Comparison of ENCODE assay signal across 8 mouse cellular contexts in genomic region chr1:134406414-134406771, GRCm38 (mm10). TPM values are rescaled to one million over a fixed set of nuclear protein-coding genes. Genes with fewer than 3 reads are reported as not detected.
DNase-seq lines count a peak whose midpoint lies in the region; ATAC-seq and TF ChIP-seq lines count a peak whose summit lies in the region.

No protein-coding gene starts in this region.

- H3K4me1 ChIP-seq in hindbrain, postnatal 0 days (ENCODE audit: insufficient read depth, low read length), result no peaks in the 10 kb centered on the region

- H3K4me2 ChIP-seq in hindbrain, postnatal 0 days (ENCODE audit: low read depth, low read length), result peak overlapping the region; percentile 99

- peak overlapping the region; percentile 89 for H3K4me3 ChIP-seq in layer of hippocampus, adult 2 months
- peak overlapping the region; percentile 73 for H3K4me3 ChIP-seq in hindbrain, postnatal 0 days (ENCODE audit: low read length)

- no peak; the same call in 1 of the 2 replicates for ATAC-seq in hindbrain, postnatal 0 days
- peak; percentile 7; the same call in 1 of the 2 replicates for ATAC-seq in monocyte, adult 5-6 weeks (replicated peaks; ENCODE audit: insufficient number of reproducible peaks, low FRiP score, low TSS enrichment, poor library complexity, severe bottlenecking)

- no peaks in the 10 kb centered on the region for H3K27me3 ChIP-seq in hindbrain, postnatal 0 days (ENCODE audit: insufficient read depth, low read length)

- H3K9ac ChIP-seq in hindbrain, postnatal 0 days (replicated peaks; ENCODE audit: low read length), result peak overlapping the region; percentile 64

- no peak for TF ChIP-seq POLR2A in brain, embryonic 14.5 days (IDR thresholded peaks at IDR 0.05; ENCODE audit: borderline replicate concordance, extremely low read depth, insufficient read depth, insufficient read length, poor library complexity, severe bottlenecking)

- H3K27ac ChIP-seq in layer of hippocampus, adult 2 months, result peak overlapping the region; percentile 65; the same call in 1 of the 2 replicates
- H3K27ac ChIP-seq in hindbrain, postnatal 0 days, result no peak overlapping the region

- 33% methylated on average over 8 of the region's 8 CpGs for WGBS in hindbrain, postnatal 0 days

- no peak for TF ChIP-seq CTCF in layer of hippocampus, adult 2 months (conservative IDR thresholded peaks at IDR 0.05)
- TF ChIP-seq CTCF in brain, embryonic 14.5 days (IDR thresholded peaks at IDR 0.05; ENCODE audit: borderline replicate concordance, extremely low read depth, insufficient read depth, insufficient read length), result no peak
- TF ChIP-seq CTCF in hindbrain, postnatal 0 days (IDR thresholded peaks at IDR 0.05; ENCODE audit: low read depth), result no peak

- no peaks in the 10 kb centered on the region for H3K36me3 ChIP-seq in hindbrain, postnatal 0 days (ENCODE audit: insufficient read depth, low read length)

- H3K9me3 ChIP-seq in hindbrain, postnatal 0 days (ENCODE audit: low read length), result no peaks in the 10 kb centered on the region

- DNase-seq in layer of hippocampus, adult 2 months (ENCODE audit: low spot score in 2 of 2), result no peak
- no peak for DNase-seq in layer of hippocampus, adult 9-10 months (ENCODE audit: low spot score)
- peak; percentile 1 for DNase-seq in brain, embryonic 14.5 days (ENCODE audit: low read depth)
- no peak for DNase-seq in hindbrain, postnatal 0 days (ENCODE audit: low spot score)
- DNase-seq in gastrocnemius, adult 18-20 months (ENCODE audit: low spot score), result no peak
- DNase-seq in urinary bladder, postnatal 14 days (ENCODE audit: low spot score), result no peak
- DNase-seq in spleen, postnatal 10 days (ENCODE audit: low spot score in 2 of 2), result no peak

RNA-seq across cellular contexts. Expression of gene Cyb5r1, which starts 1.0 kb away (rescaled TPM):
- total RNA-seq in layer of hippocampus, adult 2 months (2021), result 10 to 100 TPM; 27.4 to 39.9 TPM
- polyA plus RNA-seq in brain, embryonic 14.5 days (2012; rRNA removed), result 11.7 and 13.6 TPM in 2 replicates
- total RNA-seq in hindbrain, postnatal 0 days (2014; rRNA removed), result 5.6 and 10.8 TPM in 2 replicates
- 11.2 and 11.3 TPM in 2 replicates for polyA plus RNA-seq in hindbrain, postnatal 0 days (2015; fragmentation: Nextera tagmentation; extraction: Ambion mirVana)
- 56.4 to 76.4 TPM (median 62.0 TPM) in 3 replicates for total RNA-seq in monocyte, adult 5-6 weeks (2017)
- total RNA-seq in gastrocnemius, adult 18-20 months (2021), result 10 to 100 TPM; 80.0 to 84.8 TPM

RNA-seq across cellular contexts. Expression of gene Adipor1, which starts 8.8 kb away (rescaled TPM):
- total RNA-seq in layer of hippocampus, adult 2 months (2021), result 10 to 100 TPM; 53.1 to 55.2 TPM
- 49.7 and 61.1 TPM in 2 replicates for polyA plus RNA-seq in brain, embryonic 14.5 days (2012; rRNA removed)
- total RNA-seq in hindbrain, postnatal 0 days (2014; rRNA removed), result 115 and 120 TPM in 2 replicates
- 79.7 and 81.2 TPM in 2 replicates for polyA plus RNA-seq in hindbrain, postnatal 0 days (2015; fragmentation: Nextera tagmentation; extraction: Ambion mirVana)
- total RNA-seq in monocyte, adult 5-6 weeks (2017), result 133 to 190 TPM (median 182 TPM) in 3 replicates
- 100 to 1,000 TPM; 184 to 193 TPM for total RNA-seq in gastrocnemius, adult 18-20 months (2021)

RNA-seq across cellular contexts. Expression of gene 4933406M09Rik, which starts 20.7 kb away (rescaled TPM):
- not detected for total RNA-seq in layer of hippocampus, adult 2 months (2021)
- polyA plus RNA-seq in brain, embryonic 14.5 days (2012; rRNA removed), result not detected in 2 replicates
- not detected in 2 replicates for total RNA-seq in hindbrain, postnatal 0 days (2014; rRNA removed)
- not detected in 2 replicates for polyA plus RNA-seq in hindbrain, postnatal 0 days (2015; fragmentation: Nextera tagmentation; extraction: Ambion mirVana)
- not detected in 3 replicates for total RNA-seq in monocyte, adult 5-6 weeks (2017)
- total RNA-seq in gastrocnemius, adult 18-20 months (2021), result not detected

RNA-seq across cellular contexts. Expression of gene Tmem183a, which starts 44.6 kb away (rescaled TPM):
- total RNA-seq in layer of hippocampus, adult 2 months (2021), result 10 to 100 TPM; 73.5 to 76.7 TPM
- 111 and 116 TPM in 2 replicates for polyA plus RNA-seq in brain, embryonic 14.5 days (2012; rRNA removed)
- 189 and 200 TPM in 2 replicates for total RNA-seq in hindbrain, postnatal 0 days (2014; rRNA removed)
- 100 and 106 TPM in 2 replicates for polyA plus RNA-seq in hindbrain, postnatal 0 days (2015; fragmentation: Nextera tagmentation; extraction: Ambion mirVana)
- total RNA-seq in monocyte, adult 5-6 weeks (2017), result 65.8 to 73.9 TPM (median 67.8 TPM) in 3 replicates
- 10 to 100 TPM; 10.1 to 10.4 TPM for total RNA-seq in gastrocnemius, adult 18-20 months (2021)

RNA-seq across cellular contexts. Expression of gene Klhl12, which starts 48.9 kb away (rescaled TPM):
- total RNA-seq in layer of hippocampus, adult 2 months (2021), result 10 to 100 TPM; 43.5 to 44.4 TPM
- polyA plus RNA-seq in brain, embryonic 14.5 days (2012; rRNA removed), result 22.5 and 24.9 TPM in 2 replicates
- 25.6 and 28.5 TPM in 2 replicates for total RNA-seq in hindbrain, postnatal 0 days (2014; rRNA removed)
- 35.1 and 36.9 TPM in 2 replicates for polyA plus RNA-seq in hindbrain, postnatal 0 days (2015; fragmentation: Nextera tagmentation; extraction: Ambion mirVana)
- 21.9 to 33.3 TPM (median 32.5 TPM) in 3 replicates for total RNA-seq in monocyte, adult 5-6 weeks (2017)
- 10 to 100 TPM; 18.0 to 20.3 TPM for total RNA-seq in gastrocnemius, adult 18-20 months (2021)
